Mouse (Mus musculus) layer of hippocampus, postnatal 25 days (tissue): ENCODE measurements around the gene Vmn1r48. TPM values are rescaled to one million over a fixed set of nuclear protein-coding genes. Genes with fewer than 3 reads are reported as not detected.
"Not testable (repeated sequence)": the region's sequence is repeated elsewhere in the genome, so short reads cannot be mapped to it uniquely, and the experiment has no call there.

Experiments
- DNase-seq, 2 experiments: peaks; one replicate each; pipeline ENCODE4 v3.0.0; 2022; ENCODE audit warnings: mixed read lengths in 2 of 2, low spot score in 1 of 2; ENCODE audit errors: extremely low spot score in 1 of 2
- total RNA-seq, 2 experiments: library from RNA; stranded (reverse); gene quantifications; 2 replicates each; pipeline ENCODE4 v1.2.3; 2021

Vmn1r48 gene
- total RNA-seq = not detected

DNA sequence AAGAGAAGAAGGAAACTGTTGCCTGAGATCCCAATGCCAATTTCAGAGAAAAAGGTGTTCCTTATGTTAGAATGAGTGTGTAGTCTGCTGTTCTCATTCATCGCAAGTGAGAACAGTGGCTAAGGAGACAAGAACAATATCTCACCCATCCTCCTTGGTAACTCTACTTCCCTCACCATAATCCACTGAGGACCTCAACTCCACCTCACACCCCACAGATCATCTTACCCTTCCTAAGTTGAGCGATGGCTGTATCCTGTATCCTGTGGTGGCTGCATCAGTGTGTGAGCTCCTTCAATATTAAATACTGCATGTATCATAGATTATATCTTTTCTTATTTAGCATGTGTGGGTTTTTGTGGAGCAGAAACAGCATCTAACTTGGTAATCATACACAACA is at the start of gene Vmn1r48:
Vmn1r48 (minus strand) TSS at position 101 of the 400 bp plus-strand sequence.
- not testable (repeated sequence) for DNase-seq

DNA sequence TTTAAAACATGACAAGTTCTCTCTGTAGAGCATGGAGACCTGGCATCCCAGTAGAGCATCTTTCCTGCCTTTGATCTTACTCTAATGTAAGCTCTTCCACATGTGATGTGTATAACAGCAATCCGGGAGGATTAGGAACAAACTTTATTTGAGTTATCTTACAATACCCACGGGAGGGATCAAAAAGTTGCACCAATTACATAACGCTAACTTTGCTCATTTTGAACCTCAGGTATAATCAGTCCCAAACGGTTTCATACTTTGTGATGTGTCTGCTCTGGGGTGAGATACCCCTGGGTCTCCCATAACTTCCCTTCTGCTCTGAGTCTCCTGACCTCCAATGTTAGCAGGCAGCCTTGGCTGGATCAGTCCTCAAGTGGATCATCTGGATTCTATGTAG is 41.8 kb upstream of the Vmn1r48 start, which contains the start of gene Vmn1r49:
Vmn1r49 (minus strand) TSS at position 101 of the 400 bp plus-strand sequence.
- no peak for DNase-seq

DNA sequence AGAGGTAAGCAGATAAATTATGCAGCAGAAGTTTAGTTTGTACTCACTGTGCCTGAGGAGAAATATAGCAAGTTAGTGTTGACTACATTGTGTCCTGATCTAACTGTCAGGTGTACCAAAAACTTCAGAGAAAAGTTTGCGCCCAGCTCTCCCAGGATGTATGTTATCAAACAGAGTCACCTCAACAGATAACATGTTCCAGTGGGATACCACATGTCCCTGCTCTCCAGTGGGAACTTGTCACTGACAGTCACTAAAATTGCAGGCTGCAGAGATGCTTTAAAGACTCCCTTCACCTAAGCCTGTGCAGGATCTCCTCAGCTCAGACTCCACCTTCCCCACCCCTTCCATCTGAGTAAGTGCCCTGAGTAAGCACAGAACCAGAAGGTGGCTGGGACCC is 20.8 kb downstream of the Vmn1r48 start, which contains the start of gene Vmn1r47:
Vmn1r47 (plus strand) TSS at position 301 of the 400 bp plus-strand sequence.
- not testable (repeated sequence) for DNase-seq

DNA sequence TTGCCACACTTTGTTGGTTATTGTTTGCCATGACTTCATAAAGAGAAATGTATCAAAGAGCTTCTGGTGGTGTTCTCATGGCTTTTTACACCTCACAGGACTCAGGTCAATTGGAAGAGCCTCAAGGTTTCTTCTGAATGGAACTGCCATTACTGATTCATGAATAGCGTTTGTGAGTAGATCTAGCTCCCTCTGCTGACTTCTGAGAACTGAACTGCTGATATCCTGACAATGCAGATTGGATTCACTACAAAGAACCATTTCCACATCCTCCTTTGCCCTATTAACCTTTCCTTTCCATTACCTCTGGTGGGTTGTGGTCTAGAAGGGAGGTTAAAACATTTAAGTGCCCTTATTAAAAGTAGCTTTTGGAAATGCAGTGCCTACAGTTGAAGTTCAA is 50.7 kb downstream of the Vmn1r48 start:
- no peak for DNase-seq

Other genes with a start within 250 kb of the Vmn1r48 start
- not detected for gene Vmn1r42, start 160.4 kb downstream of the Vmn1r48 start, total RNA-seq
- gene Vmn1r43, start 160.4 kb downstream of the Vmn1r48 start, total RNA-seq = not detected
- gene Vmn1r44, start 153.2 kb downstream of the Vmn1r48 start, total RNA-seq = not detected
- gene Vmn1r45, start 96.2 kb downstream of the Vmn1r48 start, total RNA-seq = not detected
- gene Vmn1r46, start 67.5 kb downstream of the Vmn1r48 start, total RNA-seq = not detected
- not detected for gene Vmn1r47, start 20.7 kb downstream of the Vmn1r48 start, total RNA-seq
- not detected for gene Vmn1r49, start 41.7 kb upstream of the Vmn1r48 start, total RNA-seq
- gene Vmn1r50, start 64.6 kb upstream of the Vmn1r48 start, total RNA-seq = not detected
- not detected for gene Vmn1r51, start 85.8 kb upstream of the Vmn1r48 start, total RNA-seq
- not detected for gene Vmn1r52, start 138.0 kb upstream of the Vmn1r48 start, total RNA-seq
- gene V1ra8, start 166.0 kb upstream of the Vmn1r48 start, total RNA-seq = not detected
- gene Vmn1r53, start 187.6 kb upstream of the Vmn1r48 start, total RNA-seq = not detected
- gene Vmn1r54, start 209.5 kb upstream of the Vmn1r48 start, total RNA-seq = not detected